Mouse (Mus musculus): ENCODE measurements around the gene Kansl2. TPM values are rescaled to one million over a fixed set of nuclear protein-coding genes. Genes with fewer than 3 reads are reported as not detected.

The Kansl2 gene
- polyA plus RNA-seq, 1 experiment from 2014 or later: 112 TPM

GRCm38 (mm10) chr15:98567278-98568134 is 33.4 kb upstream of the Kansl2 start:
- Histone ChIP-seq H3K27ac (peak overlapping the region; percentile 95), H3K9me3 (no peaks in the 10 kb centered on the region), H3K27me3 (no peaks in the 10 kb centered on the region), H3K36me3 (peaks cover 18% of the 10 kb centered on the region), H3K4me2 (peak overlapping the region; percentile 71), H3K9ac (peak overlapping the region; percentile 88), H3K4me1 (peaks cover 26% of the 10 kb centered on the region), H3K4me3 (peak overlapping the region; percentile 80)
- ATAC-seq (ENCODE audit: borderline replicate concordance, extremely low read depth, low FRiP score, low TSS enrichment): peak; percentile 96
- under 1% methylated on average over 88 of the region's 88 CpGs for WGBS

GRCm38 (mm10) chr15:98566973-98567277 is 32.9 kb upstream of the Kansl2 start:
- no peaks in the 10 kb centered on the region for H3K9me3 ChIP-seq
- H3K4me1 ChIP-seq: peaks cover 26% of the 10 kb centered on the region
- under 1% methylated on average over 15 of the region's 15 CpGs for WGBS
- no peaks in the 10 kb centered on the region for H3K27me3 ChIP-seq
- no peak for ATAC-seq (ENCODE audit: borderline replicate concordance, extremely low read depth, low FRiP score, low TSS enrichment)
- H3K4me3 ChIP-seq: peak overlapping the region; percentile 80
- peak overlapping the region; percentile 70 for H3K9ac ChIP-seq
- H3K4me2 ChIP-seq: peak overlapping the region; percentile 64
- H3K36me3 ChIP-seq: peaks cover 18% of the 10 kb centered on the region
- peak overlapping the region; percentile 91 for H3K27ac ChIP-seq

- no peaks in the 10 kb centered on the region for H3K27me3 ChIP-seq
- H3K4me1 ChIP-seq: no peaks in the 10 kb centered on the region
- H3K4me2 ChIP-seq: no peak overlapping the region
- no peak overlapping the region for H3K4me3 ChIP-seq
- H3K27ac ChIP-seq: no peak overlapping the region
- ATAC-seq (ENCODE audit: borderline replicate concordance, extremely low read depth, low FRiP score, low TSS enrichment): no peak
- peaks cover 69% of the 10 kb centered on the region for H3K36me3 ChIP-seq
- 83% methylated on average over 5 of the region's 5 CpGs for WGBS
- H3K9me3 ChIP-seq: no peaks in the 10 kb centered on the region
- H3K9ac ChIP-seq: no peak overlapping the region
Observed at GRCm38 (mm10) chr15:98557186-98557585, 23.1 kb upstream of the Kansl2 start.

- H3K27ac ChIP-seq: no peak overlapping the region
- no peaks in the 10 kb centered on the region for H3K27me3 ChIP-seq
- H3K9ac ChIP-seq: no peak overlapping the region
- H3K9me3 ChIP-seq: no peaks in the 10 kb centered on the region
- WGBS: 88% methylated on average over 4 of the region's 4 CpGs
- ATAC-seq (ENCODE audit: borderline replicate concordance, extremely low read depth, low FRiP score, low TSS enrichment): no peak
- peaks cover 77% of the 10 kb centered on the region for H3K36me3 ChIP-seq
- H3K4me1 ChIP-seq: no peaks in the 10 kb centered on the region
- H3K4me2 ChIP-seq: no peak overlapping the region
- H3K4me3 ChIP-seq: no peak overlapping the region
Observed at GRCm38 (mm10) chr15:98555881-98556280, 21.8 kb upstream of the Kansl2 start.

GRCm38 (mm10) chr15:98552758-98553157 is 18.7 kb upstream of the Kansl2 start:
- ATAC-seq (ENCODE audit: borderline replicate concordance, extremely low read depth, low FRiP score, low TSS enrichment): no peak
- 94% methylated on average over 2 of the region's 2 CpGs for WGBS
- no peaks in the 10 kb centered on the region for H3K9me3 ChIP-seq

GRCm38 (mm10) chr15:98546843-98547242 is 12.8 kb upstream of the Kansl2 start:
- H3K4me1 ChIP-seq: no peaks in the 10 kb centered on the region
- H3K9ac ChIP-seq: no peak overlapping the region
- H3K27me3 ChIP-seq: no peaks in the 10 kb centered on the region
- no peak overlapping the region for H3K4me2 ChIP-seq
- peaks cover 85% of the 10 kb centered on the region for H3K36me3 ChIP-seq
- no peak overlapping the region for H3K4me3 ChIP-seq
- H3K9me3 ChIP-seq: no peaks in the 10 kb centered on the region
- WGBS: 91% methylated on average over 5 of the region's 5 CpGs
- no peak overlapping the region for H3K27ac ChIP-seq
- ATAC-seq (ENCODE audit: borderline replicate concordance, extremely low read depth, low FRiP score, low TSS enrichment): no peak

More at GRCm38 (mm10) chr15:98552758-98553157, 18.7 kb upstream of the Kansl2 start:
- Histone ChIP-seq H3K27me3 (no peaks in the 10 kb centered on the region), H3K4me2 (no peak overlapping the region), H3K4me3 (no peak overlapping the region), H3K9ac (no peak overlapping the region), H3K4me1 (no peaks in the 10 kb centered on the region), H3K36me3 (peaks cover 73% of the 10 kb centered on the region), H3K27ac (no peak overlapping the region)

- no peak overlapping the region for H3K27ac ChIP-seq
- H3K27me3 ChIP-seq: no peaks in the 10 kb centered on the region
- no peaks in the 10 kb centered on the region for H3K9me3 ChIP-seq
- H3K9ac ChIP-seq: no peak overlapping the region
- ATAC-seq (ENCODE audit: borderline replicate concordance, extremely low read depth, low FRiP score, low TSS enrichment): no peak
- WGBS: 91% methylated on average over 3 of the region's 3 CpGs
- no peak overlapping the region for H3K4me2 ChIP-seq
- H3K36me3 ChIP-seq: peaks cover 83% of the 10 kb centered on the region
- H3K4me3 ChIP-seq: no peak overlapping the region
- no peaks in the 10 kb centered on the region for H3K4me1 ChIP-seq
Observed at GRCm38 (mm10) chr15:98545151-98545550, 11.1 kb upstream of the Kansl2 start.

GRCm38 (mm10) chr15:98543341-98543740 is 9.3 kb upstream of the Kansl2 start:
- Histone ChIP-seq H3K4me1 (no peaks in the 10 kb centered on the region), H3K36me3 (peaks cover 77% of the 10 kb centered on the region), H3K4me3 (no peak overlapping the region), H3K27me3 (no peaks in the 10 kb centered on the region), H3K27ac (no peak overlapping the region), H3K9ac (no peak overlapping the region), H3K9me3 (no peaks in the 10 kb centered on the region), H3K4me2 (no peak overlapping the region)
- 84% methylated on average over 4 of the region's 4 CpGs for WGBS
- no peak for ATAC-seq (ENCODE audit: borderline replicate concordance, extremely low read depth, low FRiP score, low TSS enrichment)

- Histone ChIP-seq H3K4me1 (no peaks in the 10 kb centered on the region), H3K27me3 (no peaks in the 10 kb centered on the region), H3K4me3 (no peak overlapping the region), H3K27ac (no peak overlapping the region), H3K9ac (no peak overlapping the region), H3K4me2 (no peak overlapping the region), H3K9me3 (no peaks in the 10 kb centered on the region), H3K36me3 (peaks cover 57% of the 10 kb centered on the region)
- no peak for ATAC-seq (ENCODE audit: borderline replicate concordance, extremely low read depth, low FRiP score, low TSS enrichment)
- 77% methylated on average over 6 of the region's 6 CpGs for WGBS
Observed at GRCm38 (mm10) chr15:98541064-98541463, 7.0 kb upstream of the Kansl2 start.

GRCm38 (mm10) chr15:98537923-98538322 is 3.9 kb upstream of the Kansl2 start:
- 73% methylated on average over 4 of the region's 4 CpGs for WGBS
- no peak overlapping the region for H3K4me3 ChIP-seq
- peaks cover 26% of the 10 kb centered on the region for H3K36me3 ChIP-seq
- no peaks in the 10 kb centered on the region for H3K27me3 ChIP-seq
- H3K9me3 ChIP-seq: no peaks in the 10 kb centered on the region
- ATAC-seq (ENCODE audit: borderline replicate concordance, extremely low read depth, low FRiP score, low TSS enrichment): no peak
- no peak overlapping the region for H3K27ac ChIP-seq
- no peak overlapping the region for H3K4me2 ChIP-seq
- H3K9ac ChIP-seq: no peak overlapping the region
- H3K4me1 ChIP-seq: no peaks in the 10 kb centered on the region

GRCm38 (mm10) chr15:98536828-98537510 is 2.9 kb upstream of the Kansl2 start:
- peaks cover 9% of the 10 kb centered on the region for H3K4me1 ChIP-seq
- H3K4me3 ChIP-seq: no peak overlapping the region
- WGBS: 82% methylated on average over 8 of the region's 8 CpGs
- H3K27me3 ChIP-seq: no peaks in the 10 kb centered on the region
- H3K4me2 ChIP-seq: no peak overlapping the region
- H3K9ac ChIP-seq: no peak overlapping the region
- no peak for ATAC-seq (ENCODE audit: borderline replicate concordance, extremely low read depth, low FRiP score, low TSS enrichment)
- no peaks in the 10 kb centered on the region for H3K9me3 ChIP-seq
- H3K27ac ChIP-seq: no peak overlapping the region
- peaks cover 19% of the 10 kb centered on the region for H3K36me3 ChIP-seq

- Histone ChIP-seq H3K27ac (no peak overlapping the region), H3K9ac (no peak overlapping the region), H3K4me2 (no peak overlapping the region), H3K36me3 (peaks cover 17% of the 10 kb centered on the region), H3K4me1 (peaks cover 12% of the 10 kb centered on the region), H3K27me3 (no peaks in the 10 kb centered on the region), H3K4me3 (no peak overlapping the region), H3K9me3 (no peaks in the 10 kb centered on the region)
- no peak for ATAC-seq (ENCODE audit: borderline replicate concordance, extremely low read depth, low FRiP score, low TSS enrichment)
- WGBS: 81% methylated on average over 4 of the region's 4 CpGs
Observed at GRCm38 (mm10) chr15:98535921-98536320, 1.9 kb upstream of the Kansl2 start.
